Mouse (Mus musculus) MEL (cell line): ENCODE measurements around the gene Tbxa2r. TPM values are rescaled to one million over a fixed set of nuclear protein-coding genes. Genes with fewer than 3 reads are reported as not detected.

Source experiments
- DNase-seq: peaks from one replicate; pipeline ENCODE4 v3.0.0; 2011; ENCODE audit warnings: low read depth, low spot score
- H3K27ac ChIP-seq: 2 replicates; pipeline ENCODE4 v1.5.1; 2012; ENCODE audit warnings: low read depth, mild to moderate bottlenecking, control low read depth, low read length, moderate library complexity; ENCODE audit not compliant: control insufficient read depth
- H3K27me3 ChIP-seq, 2 experiments: fragments of 150-350 bp in 1 of 2; sonication (generic) in 1 of 2; 2 replicates each; pipeline ENCODE4 v1.6.1; 2012; ENCODE audit warnings: low read length in 2 of 2, mild to moderate bottlenecking in 2 of 2, improper control_type of control experiment in 1 of 2, moderate library complexity in 1 of 2; ENCODE audit not compliant: insufficient read depth in 2 of 2, control insufficient read depth in 1 of 2
- H3K36me3 ChIP-seq, 2 experiments: 2 replicates each; pipeline ENCODE4 v1.6.1; 2012 to 2014; ENCODE audit warnings: low read length in 2 of 2, improper control_type of control experiment in 1 of 2, inconsistent platforms in 1 of 2, mild to moderate bottlenecking in 1 of 2; ENCODE audit not compliant: insufficient read depth in 2 of 2, control insufficient read depth in 1 of 2
- H3K4me1 ChIP-seq, 2 experiments: fragments of 150-350 bp in 1 of 2; sonication (generic) in 1 of 2; 2 replicates each; pipeline ENCODE4 v1.6.1; 2012; ENCODE audit warnings: low read length in 2 of 2, improper control_type of control experiment in 1 of 2, mild to moderate bottlenecking in 1 of 2; ENCODE audit not compliant: insufficient read depth in 2 of 2, control insufficient read depth in 1 of 2
- H3K4me3 ChIP-seq, 2 experiments: fragments of 150-350 bp in 1 of 2; sonication (generic) in 1 of 2; 2 replicates each; pipeline ENCODE4 v1.5.1; 2012; ENCODE audit warnings: low read depth in 2 of 2, low read length in 2 of 2, mild to moderate bottlenecking in 2 of 2, moderate library complexity in 2 of 2, control low read depth in 1 of 2, improper control_type of control experiment in 1 of 2; ENCODE audit not compliant: control insufficient read depth in 1 of 2, insufficient read depth in 1 of 2
- H3K79me2 ChIP-seq: 2 replicates; pipeline ENCODE4 v1.6.1; 2012; ENCODE audit warnings: mild to moderate bottlenecking, low read length, moderate library complexity; ENCODE audit not compliant: control insufficient read depth, poor library complexity, insufficient read depth
- H3K9ac ChIP-seq: 2 replicates; pipeline ENCODE4 v1.6.1; 2012; ENCODE audit warnings: low read depth, mild to moderate bottlenecking, control low read depth, low read length, moderate library complexity; ENCODE audit not compliant: control insufficient read depth, poor library complexity, severe bottlenecking
- H3K9me3 ChIP-seq: fragments of 150-350 bp; sonication (generic); replicated peaks from 2 replicates; pipeline ENCODE4 v1.6.1; 2012; ENCODE audit warnings: mild to moderate bottlenecking, low read length, improper control_type of control experiment, moderate library complexity; ENCODE audit not compliant: insufficient read depth
- BHLHE40 ChIP-seq: IDR thresholded peaks from 2 replicates; pipeline ENCODE4 v1.6.1; 2012; ENCODE audit warnings: low read depth, mild to moderate bottlenecking, inconsistent platforms, low read length, improper control_type of control experiment, borderline replicate concordance
- CHD1 ChIP-seq: IDR thresholded peaks from 2 replicates; pipeline ENCODE4 v1.6.1; 2012; ENCODE audit warnings: low read depth, mild to moderate bottlenecking, inconsistent platforms, low read length, improper control_type of control experiment
- CHD2 ChIP-seq: IDR thresholded peaks from 2 replicates; pipeline ENCODE4 v1.6.1; 2011; ENCODE audit warnings: low read length, improper control_type of control experiment
- CTCF ChIP-seq, 3 experiments: IDR thresholded peaks in 2 of 3; conservative IDR thresholded peaks in 1 of 3; 2 replicates each; pipeline ENCODE4 v1.5.1; 2011 to 2012; ENCODE audit warnings: low read length in 3 of 3, low read depth in 2 of 3, mild to moderate bottlenecking in 2 of 3, improper control_type of control experiment in 1 of 3, inconsistent platforms in 1 of 3, mixed read lengths in 1 of 3, moderate library complexity in 1 of 3; ENCODE audit not compliant: control insufficient read depth in 1 of 3, insufficient read depth in 1 of 3, poor library complexity in 1 of 3, severe bottlenecking in 1 of 3
- ELF1 ChIP-seq: IDR thresholded peaks from 2 replicates; pipeline ENCODE4 v1.6.1; 2014; ENCODE audit warnings: low read depth, mild to moderate bottlenecking, inconsistent platforms, low read length, improper control_type of control experiment, moderate library complexity
- ETS1 ChIP-seq: IDR thresholded peaks from 2 replicates; pipeline ENCODE4 v1.6.1; 2012; ENCODE audit warnings: low read depth, mild to moderate bottlenecking, inconsistent platforms, low read length, improper control_type of control experiment, moderate library complexity
- GATA1 ChIP-seq: IDR thresholded peaks from 2 replicates; pipeline ENCODE4 v1.6.1; 2011; ENCODE audit warnings: low read depth, low read length, improper control_type of control experiment
- KAT2A ChIP-seq: conservative IDR thresholded peaks from 2 replicates; pipeline ENCODE4 v1.6.1; 2012; ENCODE audit warnings: low read depth, low read length, improper control_type of control experiment, inconsistent platforms
- MAFK ChIP-seq: IDR thresholded peaks from 2 replicates; pipeline ENCODE4 v1.6.1; 2011; ENCODE audit warnings: low read depth, mild to moderate bottlenecking, low read length, improper control_type of control experiment, borderline replicate concordance
- MEF2A ChIP-seq: IDR thresholded peaks from 2 replicates; pipeline ENCODE4 v1.6.1; 2014; ENCODE audit warnings: low read depth, mild to moderate bottlenecking, inconsistent platforms, low read length, improper control_type of control experiment; ENCODE audit not compliant: poor library complexity, insufficient replicate concordance, severe bottlenecking; ENCODE audit errors: extremely low read depth
- MXI1 ChIP-seq: IDR thresholded peaks from 2 replicates; pipeline ENCODE4 v1.6.1; 2011; ENCODE audit warnings: mild to moderate bottlenecking, low read depth, low read length, improper control_type of control experiment
- MYB ChIP-seq: IDR thresholded peaks from 2 replicates; pipeline ENCODE4 v1.6.1; 2011; ENCODE audit warnings: mild to moderate bottlenecking, low read depth, low read length, improper control_type of control experiment
- NRF1 ChIP-seq: IDR thresholded peaks from 2 replicates; pipeline ENCODE4 v1.6.1; 2014; ENCODE audit warnings: low read depth, mild to moderate bottlenecking, inconsistent platforms, low read length, improper control_type of control experiment, moderate library complexity; ENCODE audit not compliant: poor library complexity, insufficient read depth, severe bottlenecking
- POLR2AphosphoS2 ChIP-seq: IDR thresholded peaks from 2 replicates; pipeline ENCODE4 v1.6.1; 2011; ENCODE audit warnings: low read length, improper control_type of control experiment
- POLR2AphosphoS5 ChIP-seq: IDR thresholded peaks from 2 replicates; pipeline ENCODE4 v1.6.1; 2012; ENCODE audit warnings: low read depth, borderline replicate concordance, mild to moderate bottlenecking, inconsistent platforms, low read length, moderate library complexity, mixed read lengths
- RAD21 ChIP-seq: IDR thresholded peaks from 2 replicates; pipeline ENCODE4 v1.6.1; 2011; ENCODE audit warnings: mild to moderate bottlenecking, low read depth, low read length, improper control_type of control experiment
- RCOR1 ChIP-seq: IDR thresholded peaks from 2 replicates; pipeline ENCODE4 v1.6.1; 2012; ENCODE audit warnings: low read depth, mild to moderate bottlenecking, inconsistent platforms, low read length, improper control_type of control experiment
- SIN3A ChIP-seq: IDR thresholded peaks from 2 replicates; pipeline ENCODE4 v1.6.1; 2012; ENCODE audit warnings: low read length, improper control_type of control experiment, inconsistent platforms
- SMC3 ChIP-seq: IDR thresholded peaks from 2 replicates; pipeline ENCODE4 v1.6.1; 2011; ENCODE audit warnings: low read depth, low read length, improper control_type of control experiment
- TBP ChIP-seq: IDR thresholded peaks from 2 replicates; pipeline ENCODE4 v1.8.0; 2011; ENCODE audit warnings: low read depth, low read length, improper control_type of control experiment
- TCF12 ChIP-seq: IDR thresholded peaks from 2 replicates; pipeline ENCODE4 v1.6.1; 2014; ENCODE audit warnings: low read depth, mild to moderate bottlenecking, inconsistent platforms, low read length, improper control_type of control experiment, moderate library complexity
- USF2 ChIP-seq, 2 experiments: IDR thresholded peaks; 2 replicates each; pipeline ENCODE4 v1.6.1; 2011 to 2012; ENCODE audit warnings: improper control_type of control experiment in 2 of 2, low read length in 2 of 2, borderline replicate concordance in 1 of 2, inconsistent platforms in 1 of 2, low read depth in 1 of 2, mild to moderate bottlenecking in 1 of 2; ENCODE audit not compliant: insufficient read depth in 1 of 2
- ZKSCAN1 ChIP-seq: IDR thresholded peaks from 2 replicates; pipeline ENCODE4 v1.6.1; 2012; ENCODE audit warnings: low read depth, mild to moderate bottlenecking, inconsistent platforms, low read length, improper control_type of control experiment, moderate library complexity
- polyA plus RNA-seq, 2 experiments: library from polyadenylated mRNA; stranded (reverse) in 1 of 2; unstranded in 1 of 2; fragments of >175 nt in 1 of 2; fragments of >200 nt in 1 of 2; gene quantifications; 2 replicates each; pipeline versions ENCODE4 v1.2.1 to v1.2.4; 2012; ENCODE audit warnings: low replicate concordance in 2 of 2, low read depth in 1 of 2; ENCODE audit not compliant: insufficient read length in 2 of 2, insufficient read depth in 1 of 2, missing spikeins in 1 of 2
- total RNA-seq: library from RNA; depleted of rRNA; stranded (reverse); fragments of 300-350 nt; gene quantifications from 2 replicates; pipeline ENCODE4 v1.2.3, GENCODE M21; 2012

Gene Tbxa2r
- total and polyA plus RNA-seq, 3 experiments = 0.31 TPM; not detected in 2

DNA sequence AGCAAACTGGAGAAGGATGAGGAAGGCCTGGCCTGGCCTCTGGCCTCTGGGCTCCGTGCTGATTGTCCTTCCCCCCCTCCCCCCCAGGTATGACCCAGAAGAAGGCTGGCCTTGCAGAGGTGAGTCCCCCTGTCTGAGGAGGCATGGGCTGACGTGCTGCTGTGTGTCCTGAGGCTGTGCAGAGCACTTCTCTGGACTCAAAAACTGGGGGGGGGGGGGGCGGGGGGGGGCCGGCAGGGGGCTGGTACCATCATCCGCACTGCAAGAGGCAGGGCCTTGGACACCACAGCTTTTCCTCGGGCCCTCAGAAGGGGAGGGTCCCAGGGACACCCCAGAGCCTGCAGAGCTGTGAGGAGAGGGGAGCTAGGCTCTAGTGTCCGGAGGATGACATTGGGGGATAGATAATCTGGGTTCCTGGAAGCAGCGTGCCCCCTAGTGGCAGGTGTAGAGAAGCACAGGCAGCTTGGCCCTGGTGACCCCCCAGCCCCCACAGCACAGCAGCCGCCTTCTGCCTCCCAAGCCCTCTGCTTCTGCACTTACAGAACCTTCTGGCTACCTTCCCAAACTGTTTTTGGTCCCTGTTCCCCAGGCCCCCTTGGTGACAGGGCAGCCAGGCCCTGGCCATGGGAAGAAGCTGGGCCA, 23.8 kb upstream of the Tbxa2r start (continued):
- no peak for TF ChIP-seq USF2 (IDR thresholded peaks at IDR 0.05; ENCODE audit: borderline replicate concordance in 1 of 2, insufficient read depth in 1 of 2, low read depth in 1 of 2, low read length in 2 of 2)

DNA sequence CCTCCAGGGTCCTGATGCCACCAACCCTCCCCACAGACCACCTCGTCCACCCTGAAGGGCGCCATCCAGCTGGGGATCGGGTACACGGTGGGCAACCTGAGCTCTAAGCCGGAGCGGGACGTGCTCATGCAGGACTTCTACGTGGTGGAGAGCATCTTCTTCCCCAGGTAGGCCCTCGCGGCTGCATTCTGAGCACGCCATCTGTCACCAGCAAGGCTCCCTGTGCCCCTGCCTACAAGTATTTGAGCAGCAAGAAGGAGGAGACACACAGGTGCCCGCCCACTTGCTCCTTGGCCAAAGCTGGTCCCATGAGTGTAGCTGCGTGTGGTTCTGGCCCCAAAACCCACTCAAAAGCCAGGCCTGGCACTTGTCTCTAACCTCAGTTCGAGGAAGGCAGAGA, 22.9 kb upstream of the Tbxa2r start:
- no peak for DNase-seq
- Histone ChIP-seq H3K4me1 (no peaks in the 10 kb centered on the region), H3K27me3 (no peaks in the 10 kb centered on the region), H3K27ac (no peak overlapping the region), H3K36me3 (peaks cover 0 to 4% of the 10 kb centered on the region in 2 experiments; a peak in 1 of 4 replicates), H3K9me3 (no peaks in the 10 kb centered on the region), H3K4me3 (no peak overlapping the region)
- no peak for TF ChIP-seq CTCF (IDR thresholded peaks at IDR 0.05 in 2 of 3, conservative IDR thresholded peaks at IDR 0.05 in 1 of 3; ENCODE audit: control insufficient read depth in 1 of 3, insufficient read depth in 1 of 3, low read depth in 2 of 3, low read length in 3 of 3, poor library complexity in 1 of 3, severe bottlenecking in 1 of 3)
- TF ChIP-seq CHD2 = no peak
- TF ChIP-seq BHLHE40 = no peak
- TF ChIP-seq MEF2A = no peak
- no peak for TF ChIP-seq TBP
- no peak for TF ChIP-seq SIN3A
- no peak for TF ChIP-seq ELF1
- TF ChIP-seq TCF12 = no peak
- TF ChIP-seq MYB = no peak
- no peak for TF ChIP-seq MAFK
- TF ChIP-seq ZKSCAN1 = no peak
- no peak for TF ChIP-seq RCOR1
- no peak for TF ChIP-seq SMC3
- TF ChIP-seq, all 39 proteins: peak for 0
- Histone ChIP-seq H3K9ac (no peak overlapping the region), H3K79me2 (peaks cover 6% of the 10 kb centered on the region; the same call in 1 of the 2 replicates)

DNA sequence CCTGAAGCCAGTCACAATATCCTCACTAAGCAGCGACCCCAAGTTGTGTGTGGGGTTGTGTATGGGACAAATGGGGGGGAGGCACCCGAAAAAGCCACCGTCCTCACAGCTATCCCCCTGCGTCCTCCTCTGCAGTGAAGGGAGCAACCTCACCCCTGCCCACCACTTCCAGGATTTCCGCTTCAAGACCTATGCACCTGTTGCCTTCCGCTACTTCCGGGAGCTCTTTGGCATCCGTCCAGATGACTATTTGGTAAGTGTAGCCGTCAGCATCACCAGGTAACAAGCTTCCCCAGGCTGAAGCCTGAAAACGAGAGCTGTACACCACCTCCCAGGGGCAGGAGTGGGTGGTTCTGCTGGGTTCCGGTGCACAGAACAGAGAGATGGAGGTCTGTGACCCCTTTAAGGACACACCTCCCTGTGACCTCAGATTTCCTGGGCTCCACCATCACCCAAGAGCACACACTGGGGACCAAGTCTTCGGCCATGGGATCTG, 22.3 kb upstream of the Tbxa2r start:
- no peak overlapping the region for H3K27ac ChIP-seq
- H3K9me3 ChIP-seq = no peaks in the 10 kb centered on the region
- peaks cover 6% of the 10 kb centered on the region; the same call in 1 of the 2 replicates for H3K79me2 ChIP-seq
- TF ChIP-seq MEF2A (no peak), NRF1 (no peak), TCF12 (no peak), TBP (no peak), MXI1 (no peak), RCOR1 (no peak), KAT2A (no peak), RAD21 (no peak), BHLHE40 (no peak), POLR2AphosphoS2 (no peak), USF2 (IDR thresholded peaks at IDR 0.05; ENCODE audit: borderline replicate concordance in 1 of 2, insufficient read depth in 1 of 2, low read depth in 1 of 2, low read length in 2 of 2) (no peak), CHD1 (no peak), ZKSCAN1 (no peak), ETS1 (no peak), SMC3 (no peak), GATA1 (no peak), POLR2AphosphoS5 (no peak), MAFK (no peak)
- H3K4me1 ChIP-seq = no peaks in the 10 kb centered on the region
- H3K4me3 ChIP-seq = no peak overlapping the region
- H3K27me3 ChIP-seq = no peaks in the 10 kb centered on the region
- H3K36me3 ChIP-seq = peaks cover 0 to 4% of the 10 kb centered on the region in 2 experiments; a peak in 1 of 4 replicates
- no peak overlapping the region for H3K9ac ChIP-seq
- DNase-seq = no peak
